Mouse (Mus musculus) hindbrain, embryonic 11.5 days (tissue): ENCODE measurements around the gene Hspb9. TPM values are rescaled to one million over a fixed set of nuclear protein-coding genes. Genes with fewer than 3 reads are reported as not detected.

Experiments used
- ATAC-seq: fragments of 200-750 bp; cut with Nextera tagmentation; 2 replicates; pipeline ENCODE4 v1.8.0; 2017; ENCODE audit warnings: mild to moderate bottlenecking, moderate TSS enrichment, moderate library complexity; ENCODE audit not compliant: low FRiP score
- DNase-seq: peaks from one replicate; pipeline ENCODE4 v3.0.0-alpha.2; 2015; ENCODE audit warnings: low spot score
- H3K27ac ChIP-seq: fragments of 300-500 bp; sonication (generic); 2 replicates; pipeline ENCODE4 v1.5.1; 2014; ENCODE audit warnings: mild to moderate bottlenecking, low read depth, low read length
- H3K27me3 ChIP-seq: fragments of 300-500 bp; sonication (generic); 2 replicates; pipeline ENCODE4 v1.6.1; 2014; ENCODE audit warnings: mild to moderate bottlenecking, low read length, moderate library complexity, mixed read lengths; ENCODE audit not compliant: control insufficient read depth, insufficient read depth
- H3K36me3 ChIP-seq: fragments of 300-500 bp; sonication (generic); 2 replicates; pipeline ENCODE4 v1.6.1; 2014; ENCODE audit warnings: mild to moderate bottlenecking, low read length, moderate library complexity, mixed read lengths; ENCODE audit not compliant: control insufficient read depth, insufficient read depth
- H3K4me1 ChIP-seq: fragments of 300-500 bp; sonication (generic); replicated peaks from 2 replicates; pipeline ENCODE4 v1.6.1; 2014; ENCODE audit warnings: low read length, mixed read lengths; ENCODE audit not compliant: control insufficient read depth, insufficient read depth
- H3K4me2 ChIP-seq: fragments of 300-500 bp; sonication (generic); replicated peaks from 2 replicates; pipeline ENCODE4 v1.6.1; 2014; ENCODE audit warnings: mild to moderate bottlenecking, low read depth, low read length
- H3K4me3 ChIP-seq: fragments of 300-500 bp; sonication (generic); 2 replicates; pipeline ENCODE4 v1.5.1; 2014; ENCODE audit warnings: low read depth, low read length
- H3K9ac ChIP-seq: fragments of 300-500 bp; sonication (generic); 2 replicates; pipeline ENCODE4 v1.6.1; 2014; ENCODE audit warnings: low read depth, low read length
- H3K9me3 ChIP-seq: fragments of 300-500 bp; sonication (generic); 2 replicates; pipeline ENCODE4 v1.6.1; 2016; ENCODE audit warnings: low read length; ENCODE audit not compliant: control insufficient read depth
- WGBS: fragments of 180-500 bp; shearing (Covaris S2); extraction: QIAGEN DNeasy Blood & Tissue Kit; methylation state at CpG from one replicate; pipeline ENCODE4 v1.1.7; 2014; 5-methylcytosine and 5-hydroxymethylcytosine counted together
- polyA plus RNA-seq: library from polyadenylated mRNA; unstranded; fragments of >200 nt; fragmentation: Nextera tagmentation; extraction: Ambion mirVana; gene quantifications from 2 replicates; pipeline ENCODE4 v1.2.1, GENCODE M21; 2014

The Hspb9 gene
- polyA plus RNA-seq, 1 experiment from 2014 or later, result 0.82 TPM

DNA sequence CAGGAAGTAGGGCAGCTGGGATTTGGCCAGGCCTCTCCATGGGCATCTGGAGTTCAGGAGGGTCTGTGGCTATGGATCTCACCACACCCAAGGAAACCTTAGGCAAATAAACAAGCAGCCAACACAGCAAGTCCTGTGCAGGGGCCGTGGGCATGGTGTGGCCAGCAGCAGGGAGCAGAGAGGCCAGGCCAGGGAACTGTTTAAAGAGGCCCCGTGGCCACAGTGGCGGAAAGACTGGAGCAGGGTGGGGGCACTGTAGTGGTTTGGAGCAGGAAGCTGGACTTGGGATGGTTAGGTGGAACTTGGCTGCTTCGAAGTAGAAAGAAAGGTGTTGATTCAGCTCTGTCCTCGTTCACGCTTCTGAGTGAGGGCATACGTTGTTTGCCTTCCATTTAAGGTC, 26.4 kb upstream of the Hspb9 start:
- Histone ChIP-seq H3K4me2 (no peak overlapping the region), H3K36me3 (no peaks in the 10 kb centered on the region), H3K27me3 (peaks cover 7% of the 10 kb centered on the region; the same call in 1 of the 2 replicates), H3K9me3 (no peaks in the 10 kb centered on the region), H3K4me1 (0 out of 2 replicates have a peak, but pooled peaks cover 2% of the 10 kb centered on the region), H3K27ac (no peak overlapping the region), H3K9ac (no peak overlapping the region), H3K4me3 (no peak overlapping the region)
- no peak for ATAC-seq
- no peak for DNase-seq
- 84% methylated on average over 7 of the region's 7 CpGs for WGBS

DNA sequence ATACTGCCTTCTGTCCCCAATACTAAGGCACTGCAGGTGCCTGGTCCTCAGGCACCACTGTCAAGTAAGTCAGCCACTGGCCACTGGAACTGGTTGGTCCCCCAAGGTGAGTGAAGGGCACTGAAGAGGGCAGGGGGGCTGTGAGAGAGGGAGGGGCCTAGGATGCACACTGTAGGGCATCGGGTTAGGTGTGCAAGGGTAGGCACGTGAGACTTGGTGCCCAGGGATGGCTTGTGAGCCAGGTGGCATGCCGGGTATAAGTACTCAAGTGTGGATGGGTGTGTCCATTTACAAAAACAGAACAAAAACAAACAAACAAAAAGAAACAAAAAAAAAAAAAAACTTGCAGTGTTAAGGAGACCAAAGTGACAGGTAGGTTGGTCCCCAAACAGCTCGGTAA, 25.2 kb upstream of the Hspb9 start:
- H3K9me3 ChIP-seq, result no peaks in the 10 kb centered on the region
- DNase-seq (no peak), ATAC-seq (no peak)
- H3K27me3 ChIP-seq, result peaks cover 9% of the 10 kb centered on the region; the same call in 1 of the 2 replicates
- no peak overlapping the region for H3K9ac ChIP-seq
- no peak overlapping the region for H3K4me2 ChIP-seq
- no peak overlapping the region for H3K27ac ChIP-seq
- H3K4me3 ChIP-seq, result no peak overlapping the region
- no peaks in the 10 kb centered on the region for H3K36me3 ChIP-seq
- H3K4me1 ChIP-seq, result peaks cover 3% of the 10 kb centered on the region; the same call in 1 of the 2 replicates
- 77% methylated on average over 4 of the region's 4 CpGs for WGBS

DNA sequence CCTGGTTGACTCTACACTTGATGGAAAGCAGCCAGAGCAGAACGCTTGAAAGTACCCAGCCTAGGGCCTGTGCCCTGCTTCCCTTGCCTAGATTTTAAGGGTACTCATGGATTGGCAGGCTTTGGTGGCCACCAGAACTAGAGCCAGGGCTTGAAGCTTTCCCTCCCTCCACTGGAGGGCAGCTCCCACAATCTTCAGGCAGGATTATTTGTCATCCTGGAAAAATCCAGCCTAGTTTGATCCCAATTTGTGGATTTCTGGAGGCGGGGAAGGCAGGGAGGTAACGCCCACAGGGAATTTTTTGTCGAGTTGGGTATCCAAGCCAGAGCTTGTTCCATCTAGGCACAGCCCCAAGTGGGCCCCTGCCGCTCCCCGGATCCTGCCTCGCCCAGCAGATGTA, 23.3 kb upstream of the Hspb9 start:
- WGBS, result 71% methylated on average over 7 of the region's 7 CpGs
- Histone ChIP-seq H3K36me3 (no peaks in the 10 kb centered on the region), H3K4me3 (no peak overlapping the region), H3K4me1 (peaks cover 3% of the 10 kb centered on the region; the same call in 1 of the 2 replicates), H3K27me3 (peaks cover 9% of the 10 kb centered on the region; the same call in 1 of the 2 replicates), H3K4me2 (no peak overlapping the region), H3K27ac (no peak overlapping the region), H3K9me3 (no peaks in the 10 kb centered on the region), H3K9ac (no peak overlapping the region)
- DNase-seq (no peak), ATAC-seq (no peak)

DNA sequence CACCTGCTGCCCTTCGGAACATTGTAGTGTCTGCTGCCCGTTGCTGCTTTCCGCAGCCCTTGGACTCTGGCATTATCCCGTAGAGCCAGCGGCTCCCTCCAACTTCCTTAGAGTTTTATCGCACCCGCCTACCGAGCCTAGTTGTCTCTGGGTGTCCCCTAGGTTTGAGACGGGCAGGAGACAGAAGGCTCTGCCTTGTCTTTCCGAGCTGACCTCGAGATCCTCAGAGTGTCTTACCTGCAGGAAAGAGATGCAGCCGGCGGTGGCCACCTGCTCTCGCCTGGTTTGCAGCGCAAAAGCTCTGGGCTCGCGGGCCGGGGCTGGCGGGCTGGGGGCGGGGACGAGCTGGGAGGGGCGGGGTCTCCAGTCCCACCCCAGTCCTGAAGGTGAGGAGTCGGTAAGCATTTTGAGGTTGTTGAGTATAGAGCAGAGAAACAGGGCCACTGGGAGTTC, 21.5 kb upstream of the Hspb9 start, which contains the start of gene Zfp385c:
Gene Zfp385c (minus strand): TSS at position 292 of the 453 bp plus-strand sequence.
- peaks cover 9% of the 10 kb centered on the region; the same call in 1 of the 2 replicates for H3K27me3 ChIP-seq
- DNase-seq, result peak; percentile 35
- WGBS, result 3% methylated on average over 23 of the region's 23 CpGs
- no peaks in the 10 kb centered on the region for H3K36me3 ChIP-seq
- H3K4me3 ChIP-seq, result peak within 1 kb of the TSS; percentile 14; the same call in 1 of the 2 replicates
- peak within 1 kb of the TSS; percentile 9; the same call in 1 of the 2 replicates for H3K9ac ChIP-seq
- no peak within 1 kb of the TSS for H3K27ac ChIP-seq
- H3K9me3 ChIP-seq, result no peaks in the 10 kb centered on the region
- peaks cover 3% of the 10 kb centered on the region; the same call in 1 of the 2 replicates for H3K4me1 ChIP-seq
- H3K4me2 ChIP-seq, result peak within 1 kb of the TSS; percentile 35
- no peak for ATAC-seq

DNA sequence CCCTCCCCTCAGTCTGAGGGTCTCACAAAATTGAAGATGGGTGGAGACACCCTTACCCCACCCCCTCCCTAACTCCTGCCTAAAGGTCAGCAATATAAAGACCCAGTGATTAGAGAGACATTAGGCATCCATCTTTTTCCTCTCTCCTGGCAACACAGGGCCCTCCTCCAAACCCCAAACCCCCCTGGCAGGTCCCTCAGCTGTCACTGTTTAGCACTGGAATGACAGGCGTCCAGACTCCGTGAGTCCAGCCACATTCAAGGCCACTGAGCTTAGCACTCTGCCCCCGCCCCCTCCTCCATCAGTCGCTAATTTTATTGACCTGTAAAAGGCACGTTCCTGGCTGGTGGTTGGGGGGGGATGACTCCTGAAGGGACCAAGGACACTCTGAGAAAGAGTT, 20.5 kb upstream of the Hspb9 start:
- ATAC-seq (no peak), DNase-seq (no peak)
- Histone ChIP-seq H3K4me2 (no peak overlapping the region), H3K9me3 (no peaks in the 10 kb centered on the region), H3K9ac (no peak overlapping the region), H3K36me3 (no peaks in the 10 kb centered on the region), H3K27ac (no peak overlapping the region), H3K4me1 (peaks cover 3% of the 10 kb centered on the region; the same call in 1 of the 2 replicates), H3K4me3 (no peak overlapping the region), H3K27me3 (peaks cover 9% of the 10 kb centered on the region; the same call in 1 of the 2 replicates)
- WGBS, result 31% methylated on average over 5 of the region's 5 CpGs

DNA sequence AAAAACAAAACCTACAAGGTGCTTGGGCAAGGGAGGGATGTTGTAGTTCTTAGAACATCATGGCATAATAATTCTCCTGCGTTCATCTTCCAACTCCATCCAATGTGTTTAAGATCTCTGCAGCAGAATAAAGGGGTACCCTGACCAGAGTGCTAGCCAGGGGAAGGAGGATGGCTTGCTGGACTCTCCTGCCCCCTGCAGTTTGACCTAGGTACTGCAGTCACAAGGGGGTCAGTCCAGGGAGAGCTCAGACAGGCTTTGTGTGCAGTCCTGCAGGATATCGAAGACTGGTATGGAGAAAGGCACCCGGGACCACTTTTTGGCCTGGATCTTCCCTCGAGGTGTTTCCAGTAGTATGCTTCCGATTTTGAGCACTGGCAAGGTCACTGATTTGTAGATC, 18.7 kb upstream of the Hspb9 start:
- Histone ChIP-seq H3K4me2 (no peak overlapping the region), H3K36me3 (no peaks in the 10 kb centered on the region), H3K27me3 (peaks cover 9% of the 10 kb centered on the region; the same call in 1 of the 2 replicates), H3K4me1 (peaks cover 3% of the 10 kb centered on the region; the same call in 1 of the 2 replicates), H3K27ac (no peak overlapping the region), H3K9me3 (no peaks in the 10 kb centered on the region), H3K4me3 (no peak overlapping the region), H3K9ac (no peak overlapping the region)
- peak; percentile 87 for DNase-seq
- ATAC-seq, result no peak
- WGBS, result 43% methylated on average over 5 of the region's 5 CpGs

DNA sequence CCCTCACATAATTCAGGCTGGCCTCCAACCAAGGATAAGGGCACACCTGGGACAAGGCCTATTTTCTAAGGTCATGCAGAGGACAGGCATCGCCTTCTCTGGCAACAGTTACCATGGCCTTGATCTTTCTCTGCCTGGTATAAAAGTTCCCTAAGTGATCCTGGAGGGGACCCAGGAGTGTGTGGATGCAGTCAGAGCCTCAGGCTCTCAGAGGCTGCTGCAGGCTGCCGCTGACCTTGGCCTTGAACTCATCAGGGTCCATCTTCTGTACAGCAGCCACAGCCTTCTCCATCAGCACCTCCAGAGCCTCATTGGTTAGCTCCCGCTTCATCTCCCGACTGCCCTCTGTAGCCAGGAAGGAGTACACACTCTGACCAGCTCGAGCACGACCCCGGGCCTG, 15.7 kb upstream of the Hspb9 start:
- no peak for ATAC-seq
- WGBS, result 79% methylated on average over 7 of the region's 7 CpGs
- H3K36me3 ChIP-seq, result no peaks in the 10 kb centered on the region

DNA sequence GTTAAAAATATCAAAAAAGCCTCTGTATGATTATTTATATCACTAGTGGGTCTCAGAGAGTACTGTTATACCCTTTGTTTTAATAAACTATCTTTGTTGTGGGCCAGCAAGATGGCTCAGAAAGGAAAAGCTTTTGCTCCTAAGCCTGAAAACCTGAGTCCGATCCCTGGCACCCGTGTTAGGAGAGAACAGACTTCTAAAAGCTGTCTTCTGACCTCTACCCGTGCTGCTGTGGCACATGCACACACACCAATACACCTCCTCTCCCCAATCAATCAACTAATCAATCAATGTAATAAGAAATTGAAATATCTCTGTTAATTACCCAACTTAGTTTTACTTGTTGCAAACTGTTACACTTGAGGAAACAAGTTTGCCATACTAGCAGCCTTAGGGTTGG, 12.9 kb upstream of the Hspb9 start:
- H3K27me3 ChIP-seq, result no peaks in the 10 kb centered on the region
- H3K4me3 ChIP-seq, result no peak overlapping the region
- no peaks in the 10 kb centered on the region for H3K9me3 ChIP-seq
- no peak overlapping the region for H3K27ac ChIP-seq
- DNase-seq, result no peak
- 76% methylated on average over 3 of the region's 3 CpGs for WGBS
- no peaks in the 10 kb centered on the region for H3K4me1 ChIP-seq
- H3K4me2 ChIP-seq, result no peak overlapping the region
- ATAC-seq, result no peak
- H3K36me3 ChIP-seq, result no peaks in the 10 kb centered on the region
- no peak overlapping the region for H3K9ac ChIP-seq

More for the DNA sequence above, 15.7 kb upstream of the Hspb9 start:
- no peak for DNase-seq
- Histone ChIP-seq H3K9me3 (no peaks in the 10 kb centered on the region), H3K27me3 (no peaks in the 10 kb centered on the region), H3K4me2 (no peak overlapping the region), H3K27ac (no peak overlapping the region), H3K4me3 (no peak overlapping the region), H3K9ac (no peak overlapping the region), H3K4me1 (no peaks in the 10 kb centered on the region; the same call in 1 of the 2 replicates)

DNA sequence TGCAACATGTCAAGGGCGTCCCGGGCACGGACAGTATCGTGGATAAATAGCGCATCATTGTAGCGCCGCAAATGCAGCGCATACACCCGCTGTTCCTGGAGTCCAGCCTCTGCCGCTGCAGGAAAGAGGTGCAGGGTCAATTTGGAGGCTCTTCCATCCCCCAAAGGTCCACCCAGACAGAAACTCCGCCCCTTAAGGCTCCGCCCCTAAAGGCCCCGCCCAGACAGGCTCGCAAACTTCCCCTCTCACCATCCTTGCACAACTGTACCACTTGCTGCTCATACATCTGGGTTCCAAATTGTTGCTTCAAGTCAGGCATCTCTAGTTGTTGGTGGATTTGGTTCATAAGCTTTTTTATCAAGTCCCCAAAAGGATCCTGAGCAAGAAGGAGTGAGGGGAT, 12.3 kb upstream of the Hspb9 start:
- H3K9ac ChIP-seq, result 0 out of 2 replicates have a peak overlapping the region, but pooled peaks have one; percentile 45
- 0 out of 2 replicates have a peak overlapping the region, but pooled peaks have one; percentile 4 for H3K4me3 ChIP-seq

More for the DNA sequence above, 12.3 kb upstream of the Hspb9 start:
- H3K4me1 ChIP-seq, result no peaks in the 10 kb centered on the region
- H3K27ac ChIP-seq, result no peak overlapping the region
- WGBS, result 2% methylated on average over 14 of the region's 14 CpGs
- ATAC-seq (no peak), DNase-seq (peak; percentile 50)
- H3K4me2 ChIP-seq, result peak overlapping the region; percentile 19
- peaks cover under 1% of the 10 kb centered on the region; the same call in 1 of the 2 replicates for H3K36me3 ChIP-seq
- no peaks in the 10 kb centered on the region for H3K27me3 ChIP-seq
- H3K9me3 ChIP-seq, result no peaks in the 10 kb centered on the region
